Mouse (Mus musculus): ENCODE data around the gene Lasp1. TPM values are rescaled to one million over a fixed set of nuclear protein-coding genes. Genes with fewer than 3 reads are reported as not detected.

Gene Lasp1
- polyA plus RNA-seq, 1 experiment from 2014 or later = 136 TPM

- Histone ChIP-seq H3K36me3 (no peaks in the 10 kb centered on the region), H3K27ac (replicated peaks) (no peak overlapping the region), H3K4me3 (replicated peaks) (no peak overlapping the region), H3K9me3 (replicated peaks) (no peaks in the 10 kb centered on the region), H3K4me1 (0 out of 2 replicates have a peak, but pooled peaks cover 5% of the 10 kb centered on the region), H3K9ac (replicated peaks) (no peak overlapping the region), H3K27me3 (replicated peaks) (no peaks in the 10 kb centered on the region), H3K4me2 (no peak overlapping the region)
- ATAC-seq (ENCODE audit: low FRiP score) = no peak
- 100% methylated on average over 2 of the region's 2 CpGs for WGBS
Observed at GRCm38 (mm10) chr11:97885296-97885915, 86.6 kb downstream of the Lasp1 start.

Other genes starting within 250 kb of the Lasp1 start
- 7.2 and 10.5 TPM in 2 replicates for gene Srcin1, start 222.8 kb upstream of the Lasp1 start, polyA plus RNA-seq (2015; fragmentation: Nextera tagmentation; extraction: Ambion mirVana)
- 2.1 TPM in 2 replicates for gene Epop, start 169.3 kb upstream of the Lasp1 start, polyA plus RNA-seq (2015; fragmentation: Nextera tagmentation; extraction: Ambion mirVana)
- 2.3 and 3.1 TPM in 2 replicates for gene Mllt6, start 135.6 kb upstream of the Lasp1 start, polyA plus RNA-seq (2015; fragmentation: Nextera tagmentation; extraction: Ambion mirVana)
- 46.9 and 50.1 TPM in 2 replicates for gene Cisd3, start 113.2 kb upstream of the Lasp1 start, polyA plus RNA-seq (2015; fragmentation: Nextera tagmentation; extraction: Ambion mirVana)
- 17.6 and 17.7 TPM in 2 replicates for gene Pcgf2, start 98.5 kb upstream of the Lasp1 start, polyA plus RNA-seq (2015; fragmentation: Nextera tagmentation; extraction: Ambion mirVana)
- gene Psmb3, start 95.6 kb upstream of the Lasp1 start, polyA plus RNA-seq (2015; fragmentation: Nextera tagmentation; extraction: Ambion mirVana) = 458 and 459 TPM in 2 replicates
- gene Pip4k2b, start 54.3 kb upstream of the Lasp1 start, polyA plus RNA-seq (2015; fragmentation: Nextera tagmentation; extraction: Ambion mirVana) = 3.8 and 5.0 TPM in 2 replicates
- 16.2 and 16.4 TPM in 2 replicates for gene Cwc25, start 32.4 kb upstream of the Lasp1 start, polyA plus RNA-seq (2015; fragmentation: Nextera tagmentation; extraction: Ambion mirVana)
- 0.63 and 0.88 TPM in 2 replicates for gene 1700001P01Rik, start 23.1 kb upstream of the Lasp1 start, polyA plus RNA-seq (2015; fragmentation: Nextera tagmentation; extraction: Ambion mirVana)
- 314 and 372 TPM in 2 replicates for gene Rpl23, start 16.6 kb upstream of the Lasp1 start, polyA plus RNA-seq (2015; fragmentation: Nextera tagmentation; extraction: Ambion mirVana)
- 41.8 and 47.2 TPM in 2 replicates for gene B230217C12Rik, start 41.8 kb downstream of the Lasp1 start, polyA plus RNA-seq (2015; fragmentation: Nextera tagmentation; extraction: Ambion mirVana)
- gene Fbxo47, start 85.2 kb downstream of the Lasp1 start, polyA plus RNA-seq (2015; fragmentation: Nextera tagmentation; extraction: Ambion mirVana) = 0.49 and 0.69 TPM in 2 replicates
- gene Plxdc1, start 187.4 kb downstream of the Lasp1 start, polyA plus RNA-seq (2015; fragmentation: Nextera tagmentation; extraction: Ambion mirVana) = 1.1 and 1.8 TPM in 2 replicates
- gene Arl5c, start 197.2 kb downstream of the Lasp1 start, polyA plus RNA-seq (2015; fragmentation: Nextera tagmentation; extraction: Ambion mirVana) = 11.8 and 14.0 TPM in 2 replicates
- gene Cacnb1, start 224.0 kb downstream of the Lasp1 start, polyA plus RNA-seq (2015; fragmentation: Nextera tagmentation; extraction: Ambion mirVana) = 50.9 and 63.0 TPM in 2 replicates
- 655 and 750 TPM in 2 replicates for gene Rpl19, start 227.7 kb downstream of the Lasp1 start, polyA plus RNA-seq (2015; fragmentation: Nextera tagmentation; extraction: Ambion mirVana)